Mouse (Mus musculus) lung, embryonic 15.5 days (tissue): ENCODE results near the gene Macrod1. TPM values are rescaled to one million over a fixed set of nuclear protein-coding genes. Genes with fewer than 3 reads are reported as not detected.

ENCODE experiments used
- ATAC-seq: fragments of 200-750 bp; cut with Nextera tagmentation; 2 replicates; pipeline ENCODE4 v1.8.0; 2017; ENCODE audit warnings: moderate number of reproducible peaks, borderline replicate concordance; ENCODE audit not compliant: low FRiP score, low TSS enrichment; ENCODE audit errors: extremely low read depth
- H3K27ac ChIP-seq: fragments of 300-500 bp; sonication (generic); 2 replicates; pipeline ENCODE4 v1.5.1; 2015; ENCODE audit warnings: moderate library complexity, mild to moderate bottlenecking, inconsistent platforms
- H3K27me3 ChIP-seq: fragments of 300-500 bp; sonication (generic); 2 replicates; pipeline ENCODE4 v1.6.1; 2015; ENCODE audit warnings: inconsistent platforms
- H3K36me3 ChIP-seq: fragments of 300-500 bp; sonication (generic); 2 replicates; pipeline ENCODE4 v1.6.1; 2015; ENCODE audit warnings: inconsistent platforms
- H3K4me1 ChIP-seq: fragments of 300-500 bp; sonication (generic); 2 replicates; pipeline ENCODE4 v1.6.1; 2015; ENCODE audit warnings: inconsistent platforms
- H3K4me2 ChIP-seq: fragments of 300-500 bp; sonication (generic); 2 replicates; pipeline ENCODE4 v1.6.1; 2015; ENCODE audit warnings: inconsistent platforms, mild to moderate bottlenecking, moderate library complexity
- H3K4me3 ChIP-seq: fragments of 300-500 bp; sonication (generic); 2 replicates; pipeline ENCODE4 v1.5.1; 2015; ENCODE audit warnings: mild to moderate bottlenecking, inconsistent platforms
- H3K9ac ChIP-seq: fragments of 300-500 bp; sonication (generic); 2 replicates; pipeline ENCODE4 v1.6.1; 2015; ENCODE audit warnings: inconsistent platforms
- H3K9me3 ChIP-seq: fragments of 300-500 bp; sonication (generic); 2 replicates; pipeline ENCODE4 v1.6.1; 2016; ENCODE audit warnings: inconsistent platforms
- WGBS: fragments of 180-500 bp; shearing (Covaris S2); methylation state at CpG from one replicate; pipeline ENCODE4 v1.1.7; 2015; 5-methylcytosine and 5-hydroxymethylcytosine counted together
- polyA plus RNA-seq: library from polyadenylated mRNA; unstranded; fragments of >200 nt; fragmentation: Nextera tagmentation; extraction: Ambion mirVana; gene quantifications from 2 replicates; pipeline ENCODE4 v1.2.1, GENCODE M21; 2015

The Macrod1 gene
- polyA plus RNA-seq, 1 experiment from 2014 or later: 14.2 TPM

DNA sequence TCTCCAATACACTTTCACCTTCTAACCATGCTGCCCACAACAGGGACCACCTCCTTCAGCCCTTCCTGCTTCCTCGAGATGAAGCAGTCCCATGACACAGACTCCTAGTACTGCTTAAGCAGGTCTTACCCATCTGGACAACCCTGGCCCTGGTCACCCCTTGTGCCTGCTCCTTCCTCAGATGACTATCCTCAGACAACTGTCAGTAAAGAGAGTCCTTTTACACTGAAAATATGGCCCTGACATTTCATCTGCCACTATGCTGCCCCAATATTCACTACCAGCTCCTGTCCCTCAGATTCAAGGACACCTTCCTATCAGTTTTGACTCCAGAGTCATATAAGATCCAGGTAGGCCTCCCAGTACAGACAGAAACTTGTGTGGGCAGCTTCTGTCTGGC is 143.8 kb downstream of the Macrod1 start:
- H3K4me2 ChIP-seq: no peak overlapping the region

GRCm38 (mm10) chr19:7204898-7205297 is 148.3 kb downstream of the Macrod1 start:
- Histone ChIP-seq H3K27me3 (no peaks in the 10 kb centered on the region), H3K27ac (no peak overlapping the region), H3K9me3 (no peaks in the 10 kb centered on the region), H3K9ac (peak overlapping the region; percentile 80), H3K4me1 (peaks cover 18% of the 10 kb centered on the region), H3K4me2 (peak overlapping the region; percentile 72), H3K36me3 (peaks cover 43% of the 10 kb centered on the region), H3K4me3 (peak overlapping the region; percentile 81)
- WGBS: 62% methylated on average over 2 of the region's 2 CpGs
- ATAC-seq: no peak

More for the DNA sequence above, 143.8 kb downstream of the Macrod1 start:
- no peak overlapping the region for H3K4me3 ChIP-seq
- H3K4me1 ChIP-seq: peaks cover 27% of the 10 kb centered on the region
- peaks cover 70% of the 10 kb centered on the region for H3K36me3 ChIP-seq
- WGBS: 50% methylated on average over 1 of the region's 1 CpGs
- ATAC-seq: no peak
- H3K27me3 ChIP-seq: no peaks in the 10 kb centered on the region
- H3K27ac ChIP-seq: no peak overlapping the region
- no peaks in the 10 kb centered on the region for H3K9me3 ChIP-seq
- no peak overlapping the region for H3K9ac ChIP-seq

DNA sequence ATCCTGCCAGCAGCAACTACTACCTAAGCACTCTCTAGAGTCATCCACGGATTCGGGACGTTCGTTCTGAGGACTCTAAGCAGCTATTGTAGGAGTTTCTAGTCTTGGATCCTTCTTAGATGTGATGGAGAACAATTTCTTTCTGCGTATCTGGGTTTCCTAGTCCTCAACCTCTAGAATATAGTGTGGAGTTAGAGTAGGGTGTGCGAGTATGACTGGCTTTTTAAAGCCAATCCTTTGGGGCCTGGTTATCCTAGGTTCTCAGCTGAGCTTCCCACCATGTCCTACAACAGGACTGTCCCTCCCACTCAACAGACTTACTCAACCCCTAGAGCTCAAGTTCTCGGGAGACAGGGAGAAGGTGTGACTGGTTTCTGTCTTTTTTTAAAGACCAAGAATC is 148.7 kb downstream of the Macrod1 start:
- peak overlapping the region; percentile 72 for H3K4me2 ChIP-seq
- H3K27ac ChIP-seq: peak overlapping the region; percentile 97
- H3K4me3 ChIP-seq: peak overlapping the region; percentile 81
- H3K9ac ChIP-seq: peak overlapping the region; percentile 80
- 18% methylated on average over 7 of the region's 7 CpGs for WGBS
- H3K36me3 ChIP-seq: peaks cover 38% of the 10 kb centered on the region
- H3K27me3 ChIP-seq: no peaks in the 10 kb centered on the region
- ATAC-seq: no peak
- H3K9me3 ChIP-seq: no peaks in the 10 kb centered on the region
- H3K4me1 ChIP-seq: peaks cover 18% of the 10 kb centered on the region

- Histone ChIP-seq H3K27me3 (no peaks in the 10 kb centered on the region), H3K4me3 (peak within 1 kb of the TSS; percentile 81), H3K9ac (peak within 1 kb of the TSS; percentile 80), H3K4me2 (peak within 1 kb of the TSS; percentile 72), H3K36me3 (peaks cover 31% of the 10 kb centered on the region), H3K4me1 (peaks cover 18% of the 10 kb centered on the region), H3K27ac (peak within 1 kb of the TSS; percentile 97), H3K9me3 (no peaks in the 10 kb centered on the region)
- under 1% methylated on average over 69 of the region's 79 CpGs for WGBS
- peak; percentile 97 for ATAC-seq
Measured at GRCm38 (mm10) chr19:7205753-7206736, 149.4 kb downstream of the Macrod1 start, which contains the start of gene Otub1. Gene Otub1 (minus strand): TSS chr19:7206316.

DNA sequence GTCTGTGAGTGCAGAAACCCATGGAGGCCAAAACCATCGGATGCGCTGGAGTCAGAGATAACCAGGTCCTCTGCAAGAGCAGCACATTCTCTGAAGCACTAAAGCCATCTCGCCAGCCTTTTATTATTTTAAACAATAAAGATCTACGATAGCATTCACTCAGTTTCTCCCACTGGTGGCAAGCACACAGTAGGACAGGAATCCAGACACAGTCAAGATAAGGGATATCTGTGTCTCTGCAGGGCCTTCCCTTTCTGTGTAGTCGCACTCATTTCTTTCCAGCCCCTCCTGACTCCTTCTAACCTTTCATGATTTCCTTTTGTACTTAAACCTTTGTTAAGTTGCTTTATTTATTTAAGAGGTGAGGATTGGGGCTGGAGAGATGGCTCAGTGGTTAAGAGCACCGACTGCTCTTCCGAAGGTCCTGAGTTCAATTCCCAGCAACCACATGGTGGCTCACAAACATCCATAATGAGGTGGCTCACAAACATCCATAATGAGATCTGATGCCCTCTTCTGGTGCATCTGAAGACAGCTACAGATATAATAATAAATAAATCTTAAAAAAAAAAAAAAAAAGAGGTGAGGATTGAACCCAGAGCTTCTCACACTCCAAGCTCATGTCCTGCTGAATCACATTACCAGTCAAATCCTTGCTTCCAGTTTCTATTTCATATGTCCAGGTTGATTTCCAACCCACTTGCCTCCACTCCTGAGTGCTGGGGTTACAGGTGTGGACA is 153.5 kb downstream of the Macrod1 start:
- Histone ChIP-seq H3K27me3 (no peaks in the 10 kb centered on the region), H3K4me1 (peaks cover 22% of the 10 kb centered on the region), H3K4me2 (no peak overlapping the region), H3K36me3 (peaks cover 23% of the 10 kb centered on the region; the same call in 1 of the 2 replicates), H3K4me3 (no peak overlapping the region), H3K27ac (no peak overlapping the region), H3K9ac (no peak overlapping the region), H3K9me3 (no peaks in the 10 kb centered on the region)
- 82% methylated on average over 7 of the region's 7 CpGs for WGBS
- ATAC-seq: no peak

- Histone ChIP-seq H3K27me3 (no peaks in the 10 kb centered on the region), H3K9me3 (no peaks in the 10 kb centered on the region), H3K4me2 (no peak overlapping the region), H3K4me1 (peaks cover 34% of the 10 kb centered on the region), H3K4me3 (no peak overlapping the region), H3K36me3 (peaks cover 32% of the 10 kb centered on the region; the same call in 1 of the 2 replicates), H3K27ac (no peak overlapping the region), H3K9ac (no peak overlapping the region)
- 71% methylated on average over 1 of the region's 1 CpGs for WGBS
- no peak for ATAC-seq
Measured at GRCm38 (mm10) chr19:7212216-7212615, 155.6 kb downstream of the Macrod1 start.

GRCm38 (mm10) chr19:7213010-7213409 is 156.4 kb downstream of the Macrod1 start:
- peaks cover 32% of the 10 kb centered on the region; the same call in 1 of the 2 replicates for H3K36me3 ChIP-seq
- peaks cover 37% of the 10 kb centered on the region for H3K4me1 ChIP-seq
- no peaks in the 10 kb centered on the region for H3K9me3 ChIP-seq
- WGBS: 87% methylated on average over 3 of the region's 3 CpGs
- no peak overlapping the region for H3K4me2 ChIP-seq
- H3K9ac ChIP-seq: no peak overlapping the region
- H3K27me3 ChIP-seq: no peaks in the 10 kb centered on the region
- H3K4me3 ChIP-seq: no peak overlapping the region
- no peak for ATAC-seq
- no peak overlapping the region for H3K27ac ChIP-seq

- H3K4me3 ChIP-seq: peak overlapping the region; percentile 5; the same call in 1 of the 2 replicates
- peaks cover 40% of the 10 kb centered on the region for H3K4me1 ChIP-seq
- H3K4me2 ChIP-seq: peak overlapping the region; percentile 18; the same call in 1 of the 2 replicates
- WGBS: 52% methylated on average over 5 of the region's 5 CpGs
- no peaks in the 10 kb centered on the region for H3K27me3 ChIP-seq
- peak overlapping the region; percentile 47 for H3K27ac ChIP-seq
- H3K36me3 ChIP-seq: peaks cover 32% of the 10 kb centered on the region; the same call in 1 of the 2 replicates
- H3K9me3 ChIP-seq: no peaks in the 10 kb centered on the region
- no peak overlapping the region for H3K9ac ChIP-seq
- ATAC-seq: peak; percentile 32; the same call in 1 of the 2 replicates
Measured at GRCm38 (mm10) chr19:7214484-7214883, 157.9 kb downstream of the Macrod1 start.

- Histone ChIP-seq H3K36me3 (peaks cover 23% of the 10 kb centered on the region; the same call in 1 of the 2 replicates), H3K9ac (peak within 1 kb of the TSS; percentile 90), H3K27ac (peak within 1 kb of the TSS; percentile 89), H3K4me3 (peak within 1 kb of the TSS; percentile 84), H3K9me3 (no peaks in the 10 kb centered on the region), H3K27me3 (no peaks in the 10 kb centered on the region), H3K4me1 (peaks cover 40% of the 10 kb centered on the region), H3K4me2 (peak within 1 kb of the TSS; percentile 79)
- WGBS: under 1% methylated on average over 50 of the region's 50 CpGs
- ATAC-seq: peak; percentile 96
Measured at GRCm38 (mm10) chr19:7217162-7217925, 160.7 kb downstream of the Macrod1 start, which contains the start of gene Cox8a. Gene Cox8a (minus strand): TSS chr19:7217616.

- H3K4me2 ChIP-seq: peak overlapping the region; percentile 79
- H3K27ac ChIP-seq: 0 out of 2 replicates have a peak overlapping the region, but pooled peaks have one; percentile 5
- ATAC-seq: peak; percentile 0; the same call in 1 of the 2 replicates
- H3K36me3 ChIP-seq: peaks cover 23% of the 10 kb centered on the region; the same call in 1 of the 2 replicates
- no peaks in the 10 kb centered on the region for H3K27me3 ChIP-seq
- no peaks in the 10 kb centered on the region for H3K9me3 ChIP-seq
- peaks cover 40% of the 10 kb centered on the region for H3K4me1 ChIP-seq
- WGBS: 8% methylated on average over 6 of the region's 6 CpGs
- H3K4me3 ChIP-seq: peak overlapping the region; percentile 84
- H3K9ac ChIP-seq: peak overlapping the region; percentile 8; the same call in 1 of the 2 replicates
Measured at GRCm38 (mm10) chr19:7217926-7218267, 161.3 kb downstream of the Macrod1 start.

- Histone ChIP-seq H3K9me3 (no peaks in the 10 kb centered on the region), H3K36me3 (peaks cover 22% of the 10 kb centered on the region; the same call in 1 of the 2 replicates), H3K4me1 (peaks cover 37% of the 10 kb centered on the region), H3K27me3 (no peaks in the 10 kb centered on the region), H3K9ac (no peak overlapping the region), H3K27ac (no peak overlapping the region), H3K4me2 (no peak overlapping the region), H3K4me3 (no peak overlapping the region)
- WGBS: 91% methylated on average over 5 of the region's 5 CpGs
- ATAC-seq: no peak
Measured at GRCm38 (mm10) chr19:7218753-7219152, 162.1 kb downstream of the Macrod1 start.
